Mouse (Mus musculus) monocyte, adult 2 months (primary cell): ENCODE results near the gene Hcrtr1.

ENCODE experiments used
- DNase-seq, 2 experiments: peaks; one replicate each; pipeline ENCODE4 v3.0.0; 2022; ENCODE audit warnings: low spot score in 2 of 2, low read depth in 1 of 2

The Hcrtr1 gene

DNA sequence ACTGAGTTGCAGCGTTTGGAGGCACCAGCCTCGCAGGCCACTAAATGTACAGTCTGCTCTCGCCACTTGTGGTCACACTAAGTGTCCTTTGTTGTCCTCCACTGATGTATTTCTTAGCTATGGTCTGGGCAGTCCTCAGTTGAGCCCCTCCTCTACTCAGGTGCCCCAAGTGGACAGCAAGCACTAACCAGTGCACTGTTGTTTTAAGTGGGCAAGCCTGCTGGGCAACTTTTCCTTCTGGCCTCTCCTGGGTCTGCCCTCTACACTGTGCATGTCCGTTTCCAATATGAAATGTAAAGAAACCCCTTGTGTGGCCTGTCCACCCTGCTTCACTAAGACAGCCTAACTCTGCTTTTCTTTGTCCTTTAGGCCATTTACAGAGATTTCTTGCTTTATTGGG is 15.0 kb downstream of the Hcrtr1 start:
- DNase-seq: no peak

DNA sequence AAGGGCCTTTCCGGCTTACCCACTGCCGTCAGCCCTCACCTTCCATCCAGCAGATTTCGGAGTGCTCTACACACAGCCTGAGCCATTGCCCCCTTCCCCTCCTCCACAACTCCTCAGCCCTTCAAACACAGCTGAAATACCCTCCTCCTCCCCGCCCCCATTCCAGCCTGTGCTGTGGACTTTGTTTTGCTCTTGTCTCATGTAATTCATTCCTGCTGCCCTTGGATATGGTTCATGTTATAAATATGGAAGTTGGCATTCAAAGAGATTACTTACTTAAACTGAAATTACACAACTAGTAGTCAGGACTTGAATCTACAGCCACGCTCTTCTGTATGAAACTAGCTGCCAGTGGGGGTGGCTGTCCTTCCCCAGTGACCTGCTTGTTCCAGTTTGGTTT is 16.1 kb downstream of the Hcrtr1 start:
- DNase-seq: no peak

DNA sequence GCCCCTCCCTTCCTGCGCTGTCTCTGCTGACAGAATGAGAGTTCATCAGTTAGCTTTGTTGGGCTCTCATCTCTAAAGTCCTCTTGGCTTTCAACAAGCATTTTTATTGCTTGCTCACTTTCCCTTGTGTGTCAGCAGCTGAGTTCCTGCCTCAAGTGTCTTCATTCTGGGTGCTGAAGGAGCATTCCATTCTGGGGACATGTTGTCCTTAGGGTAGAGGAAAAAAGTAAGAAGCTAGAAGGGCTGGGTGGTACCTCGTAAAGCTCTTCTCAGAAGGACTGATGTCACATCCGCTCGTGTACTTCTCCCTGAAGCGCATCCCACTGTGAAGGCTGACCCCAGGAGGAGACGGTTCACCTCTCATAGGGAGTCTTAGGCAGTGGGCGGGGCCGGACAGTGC is 17.6 kb downstream of the Hcrtr1 start:
- DNase-seq: no peak

DNA sequence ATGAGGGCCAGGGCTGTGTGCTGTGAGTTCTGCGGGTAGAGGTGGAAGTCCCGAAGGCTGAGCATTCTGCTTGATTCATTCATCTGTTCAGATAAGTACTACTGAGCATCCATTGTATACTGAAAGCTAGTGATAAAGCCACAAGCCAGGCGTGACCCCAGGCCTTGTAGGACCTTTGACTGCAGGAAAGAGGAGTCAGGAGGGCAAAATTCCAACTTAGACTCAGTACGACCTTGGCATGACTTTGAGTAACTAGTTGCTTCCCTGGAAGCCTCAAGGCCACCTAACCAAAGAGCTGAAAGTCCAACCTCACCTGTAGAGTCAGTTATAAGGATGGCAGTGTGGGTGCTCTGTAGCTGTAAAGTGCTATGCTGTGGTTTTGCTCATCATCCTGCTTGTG is 18.4 kb downstream of the Hcrtr1 start:
- no peak for DNase-seq

DNA sequence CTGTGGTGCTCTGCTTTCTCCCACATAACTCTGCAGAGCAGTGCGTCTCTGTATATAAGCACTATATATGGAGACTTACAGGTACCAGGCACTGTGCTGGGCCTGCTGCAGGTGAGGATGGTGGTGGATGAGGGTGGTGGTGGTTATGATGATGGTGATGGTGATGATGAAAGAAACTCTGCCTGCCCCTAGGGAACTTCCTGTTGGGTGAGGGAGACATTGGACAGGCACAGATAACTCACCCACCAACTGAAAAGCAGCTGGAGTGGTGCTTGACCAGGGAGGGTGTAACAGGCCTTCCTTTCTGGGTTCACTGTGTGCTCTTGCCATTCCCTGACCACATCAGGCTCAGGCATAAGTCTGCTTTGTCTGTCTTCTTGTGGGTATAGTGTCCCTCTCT is 26.4 kb downstream of the Hcrtr1 start:
- DNase-seq: no peak

DNA sequence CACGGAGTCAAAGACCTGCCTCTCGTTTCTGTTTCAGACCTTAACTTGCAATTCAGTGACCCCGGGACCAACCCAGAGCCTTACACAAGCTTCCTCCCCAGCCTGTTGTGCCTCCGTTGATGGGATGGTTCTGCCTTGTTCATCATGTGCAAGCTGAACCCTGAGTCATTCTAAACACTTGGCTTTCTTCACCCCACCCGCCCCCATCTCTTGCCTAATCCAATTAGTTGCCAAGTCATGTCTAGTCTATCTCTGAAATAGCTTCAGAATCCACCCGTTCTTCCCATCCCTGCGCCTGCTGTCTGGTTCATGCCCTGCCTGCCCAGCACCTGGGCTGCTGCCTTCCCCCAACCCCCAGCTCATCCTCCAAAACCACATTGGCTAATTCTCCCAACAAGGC is 26.9 kb downstream of the Hcrtr1 start:
- peak; percentile 41 to 57 for DNase-seq

DNA sequence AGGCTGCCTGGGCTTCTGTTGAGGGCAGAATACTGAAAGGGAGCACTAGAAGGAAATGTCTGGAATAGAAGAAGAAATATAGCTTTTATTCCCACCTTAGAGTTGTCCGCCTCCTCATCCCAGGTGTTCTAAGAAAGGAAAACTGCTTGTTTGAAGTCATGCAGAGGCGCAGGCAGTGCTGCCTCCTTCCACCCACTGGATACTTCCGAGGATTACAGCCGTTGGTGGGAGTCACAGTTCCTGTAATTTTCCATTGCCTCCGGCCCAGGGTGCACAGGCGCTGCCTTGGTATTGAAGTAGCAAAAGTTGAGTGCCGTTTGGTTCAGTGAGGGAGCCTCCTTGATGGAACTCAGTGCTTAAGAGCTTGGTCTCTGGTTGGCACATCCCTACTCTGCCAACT is 29.1 kb downstream of the Hcrtr1 start:
- DNase-seq: no peak

DNA sequence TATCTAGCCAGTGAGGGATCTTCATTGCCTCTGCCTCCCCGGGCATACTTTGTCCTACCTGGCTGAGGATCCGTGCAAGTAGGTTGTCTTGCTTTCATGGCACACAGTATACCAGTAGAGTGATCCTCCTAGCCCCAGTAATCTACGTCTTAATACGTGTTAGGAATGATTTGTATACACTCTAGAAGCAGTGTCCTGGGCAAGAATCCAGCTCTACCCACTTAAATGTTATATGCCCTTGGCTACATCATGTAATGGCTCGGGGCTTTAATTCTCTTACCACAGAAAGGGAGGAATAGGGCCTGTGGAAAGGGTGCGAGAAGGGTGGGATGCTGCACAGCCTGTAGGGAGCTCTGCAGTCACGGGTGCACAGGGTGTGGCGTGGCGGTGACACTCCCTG is 29.5 kb downstream of the Hcrtr1 start:
- DNase-seq: no peak

DNA sequence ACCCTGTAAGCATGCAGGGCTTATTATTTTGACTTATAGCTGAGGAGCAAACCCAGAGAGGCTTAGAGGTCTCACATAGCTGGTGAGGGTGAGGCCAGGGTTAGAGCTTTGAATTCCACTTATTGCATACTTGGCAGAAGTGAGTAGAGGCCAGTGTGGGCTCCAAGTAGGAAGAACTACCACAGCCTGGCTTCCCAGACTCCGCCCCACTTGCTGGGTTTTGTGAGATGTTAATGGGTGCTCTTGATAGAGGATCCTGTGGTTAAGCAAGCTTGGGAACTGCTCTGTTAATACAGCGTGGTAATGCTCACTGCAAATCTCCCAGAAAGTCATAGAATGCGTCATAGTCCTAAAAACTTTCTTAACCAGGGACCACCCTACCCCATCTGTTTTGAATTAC is 30.2 kb downstream of the Hcrtr1 start:
- no peak for DNase-seq

DNA sequence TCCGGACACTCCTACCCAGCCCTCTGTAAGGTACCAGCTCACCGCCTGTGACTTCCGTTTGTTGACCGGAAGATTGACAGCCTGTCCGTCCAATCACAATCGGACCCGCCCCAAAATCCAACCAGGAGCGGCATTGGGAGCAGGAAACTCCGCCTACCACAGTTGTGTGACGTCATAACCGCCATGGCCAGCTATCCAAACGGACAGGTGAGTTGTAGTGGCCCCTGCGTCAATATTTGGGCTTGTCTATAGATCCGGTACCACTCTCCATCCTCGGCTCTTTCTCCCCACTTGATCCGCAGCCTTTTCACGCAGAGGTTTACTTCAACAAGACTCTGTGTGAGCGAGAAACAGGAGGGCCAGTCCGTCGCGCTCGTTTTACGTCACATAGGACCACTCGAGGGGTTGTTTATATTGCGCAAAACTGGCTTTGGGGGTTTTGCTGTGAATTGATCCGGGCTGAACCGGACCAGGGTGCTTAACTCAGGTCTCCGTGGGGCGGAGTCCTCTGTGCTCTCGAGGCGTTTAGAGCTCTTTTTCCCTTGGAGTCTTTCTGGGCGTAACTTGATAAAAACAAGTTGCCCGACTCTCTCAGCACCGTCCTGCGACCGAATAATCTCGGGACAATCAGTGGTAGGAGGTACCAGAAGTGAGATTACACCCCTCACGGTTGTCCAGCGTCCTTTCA is 31.6 kb downstream of the Hcrtr1 start:
- peak; percentile 97 to 98 for DNase-seq

DNA sequence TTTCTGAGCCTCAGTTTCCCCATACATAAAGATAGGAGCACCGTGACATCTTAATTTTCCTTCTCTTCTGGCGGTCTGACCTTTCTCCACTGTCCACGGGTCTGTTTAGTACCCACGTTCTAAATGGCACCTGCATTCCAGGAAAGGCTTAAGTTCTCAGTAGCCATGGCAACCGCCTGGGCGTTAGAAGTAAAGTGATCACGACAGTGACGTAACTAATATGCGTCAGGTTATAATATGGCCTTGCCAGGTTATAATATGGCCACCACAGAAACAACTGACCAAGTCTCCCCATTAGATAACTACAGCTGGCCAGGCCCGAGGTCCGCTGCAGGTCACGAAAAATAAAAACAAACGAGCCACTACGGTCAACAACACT is 32.1 kb downstream of the Hcrtr1 start:
- DNase-seq: no peak

DNA sequence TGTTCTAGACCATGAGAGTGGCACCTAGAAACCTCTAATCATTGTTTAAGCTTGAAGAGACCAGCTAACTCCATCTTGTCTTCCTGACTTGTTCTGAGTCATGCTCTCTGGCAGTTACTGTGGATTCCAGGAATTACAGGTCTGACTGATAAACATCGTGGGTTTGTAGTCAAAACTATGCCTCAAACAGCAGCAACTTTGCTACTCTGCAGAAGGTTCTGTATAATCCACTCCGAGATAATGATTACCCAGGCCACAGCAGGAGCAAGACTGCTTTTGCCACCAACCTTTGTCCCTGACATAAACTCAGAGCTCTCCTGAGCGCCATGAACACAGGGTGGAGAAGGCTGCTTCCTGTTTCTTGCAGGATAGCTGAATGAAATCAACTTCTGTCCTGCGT is 34.6 kb downstream of the Hcrtr1 start:
- DNase-seq: no peak

DNA sequence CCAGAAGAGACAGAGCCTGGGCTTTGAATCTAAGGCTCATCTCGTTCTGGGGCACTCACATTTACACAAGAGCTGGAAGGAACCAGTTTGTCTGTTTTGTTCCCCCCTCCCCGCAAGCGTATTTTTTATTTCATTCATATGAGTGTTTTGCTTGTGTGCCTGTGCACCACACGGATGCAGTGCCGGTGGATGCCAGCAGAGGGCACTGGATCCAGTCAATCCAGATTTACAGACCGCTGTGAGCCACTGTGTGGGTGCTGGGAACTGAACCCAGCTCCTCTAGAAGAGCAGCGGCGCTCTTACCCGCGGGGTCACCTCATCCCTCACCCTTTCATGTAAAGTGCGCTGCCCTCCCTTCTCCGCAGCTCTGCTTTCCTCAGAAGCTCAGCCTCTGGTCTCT is 35.5 kb downstream of the Hcrtr1 start:
- no peak for DNase-seq

DNA sequence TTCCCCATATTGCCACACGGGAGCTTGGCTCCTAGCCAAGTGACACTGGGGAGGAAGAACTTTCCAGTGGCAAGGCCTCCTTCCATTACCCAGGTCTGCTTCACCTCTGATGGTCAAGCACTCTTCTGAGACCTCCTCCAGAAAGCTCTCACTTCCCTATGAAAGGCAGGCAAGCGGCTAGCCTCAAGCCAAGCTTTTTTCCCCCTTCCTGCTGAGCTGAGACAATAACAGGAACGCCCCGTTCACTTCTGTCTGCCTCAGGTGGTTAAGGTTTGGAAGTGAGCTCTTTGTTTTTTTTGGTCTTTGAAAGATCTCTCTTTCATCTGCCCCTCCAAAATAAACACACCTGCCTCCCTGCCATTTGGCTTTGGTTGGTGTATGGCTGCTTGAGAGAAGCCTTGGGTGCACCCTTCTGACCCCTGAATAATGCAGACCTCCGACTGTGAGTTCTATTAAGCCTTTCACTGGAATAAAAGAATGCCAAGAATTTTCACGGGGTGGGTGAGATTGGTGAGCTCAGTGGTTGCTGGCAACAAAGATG is 37.0 kb downstream of the Hcrtr1 start, which contains the start of gene Pef1:
Gene Pef1 (plus strand): TSS at position 448 of the 541 bp plus-strand sequence.
- no peak for DNase-seq

DNA sequence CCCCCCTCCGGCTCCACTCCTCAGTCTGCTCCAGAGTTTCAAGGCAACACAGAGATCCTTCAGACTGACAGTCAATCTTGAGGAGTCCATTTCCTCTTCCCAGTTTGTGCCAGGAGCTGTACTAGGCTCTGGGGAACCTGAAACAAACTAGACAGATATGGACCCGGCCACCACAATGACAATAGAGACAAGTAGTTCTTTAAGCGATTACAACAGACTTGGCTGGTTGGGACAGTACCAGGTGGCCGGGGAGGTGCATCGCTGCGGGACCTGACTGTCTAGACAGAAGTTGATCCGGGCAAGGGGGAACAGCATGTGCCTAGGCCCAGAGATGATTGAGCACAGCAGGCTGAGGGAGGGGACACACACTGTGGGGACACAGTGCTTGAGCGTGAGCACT is 38.0 kb downstream of the Hcrtr1 start:
- no peak for DNase-seq

DNA sequence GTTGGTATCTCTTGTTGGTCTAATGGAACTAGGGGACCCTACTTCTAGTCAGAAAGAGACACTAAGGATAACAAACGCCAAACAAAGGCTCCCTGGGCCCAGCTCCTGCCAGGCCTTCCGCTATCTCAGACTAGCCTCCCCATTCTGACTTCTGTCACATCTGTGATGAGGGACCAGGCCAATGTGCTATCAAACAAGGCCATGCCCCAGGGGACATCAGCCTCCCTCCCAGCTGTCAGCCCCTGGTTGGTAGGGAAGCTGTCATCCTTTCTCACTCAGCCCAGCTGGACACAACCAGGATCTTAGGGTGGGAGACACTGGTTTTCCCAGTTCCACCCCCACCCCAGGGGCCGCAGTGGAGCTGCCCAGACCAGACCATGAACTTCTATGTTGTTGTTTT is 44.0 kb downstream of the Hcrtr1 start:
- DNase-seq: no peak

DNA sequence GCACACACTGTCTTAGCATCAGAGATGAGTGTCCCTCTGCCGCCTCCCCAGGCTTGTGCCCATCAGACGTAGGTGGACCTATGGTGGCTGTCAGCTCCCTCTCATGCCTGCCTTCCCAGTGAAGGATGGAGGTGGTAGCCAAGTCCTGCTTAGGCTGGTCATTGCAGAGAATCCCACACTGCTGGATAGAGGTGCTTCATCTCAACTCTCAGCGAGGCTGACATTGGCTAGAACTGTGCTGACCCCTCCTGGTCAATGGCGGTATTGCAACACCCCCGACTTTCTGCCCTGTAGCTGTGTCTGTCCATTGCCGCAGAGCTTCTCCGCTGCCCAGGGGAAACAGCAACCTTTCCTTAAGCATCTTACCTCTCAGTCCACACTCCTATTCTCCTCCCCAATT is 51.9 kb downstream of the Hcrtr1 start:
- DNase-seq: peak; percentile 59 to 84

DNA sequence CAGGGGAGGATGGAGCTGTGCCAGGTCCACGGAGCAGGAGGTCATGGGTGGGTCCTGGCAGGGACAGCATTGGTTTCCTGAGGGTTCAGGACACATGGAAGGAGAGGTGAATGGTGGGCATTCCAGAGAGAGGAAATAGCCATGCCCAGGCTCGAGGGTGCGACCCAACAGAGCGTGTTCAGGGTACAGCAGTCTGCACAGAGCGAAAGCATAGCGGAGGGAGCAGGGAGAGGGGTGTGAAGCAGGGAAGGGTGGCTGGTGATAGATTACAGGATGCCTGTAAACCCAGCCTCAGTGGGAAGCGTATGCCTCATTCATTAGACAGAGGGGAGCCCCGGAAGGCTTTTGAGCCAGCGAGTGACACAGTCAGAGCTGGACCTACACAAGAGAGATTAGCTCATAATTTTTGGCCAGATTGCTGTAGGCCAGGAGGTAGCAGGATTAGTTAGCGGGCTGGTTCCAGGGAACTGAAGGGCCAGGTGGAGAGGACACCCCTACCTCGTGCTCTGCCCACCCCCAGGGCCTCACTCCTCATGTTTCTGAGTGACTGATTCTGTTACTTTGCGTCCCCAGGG is 53.8 kb downstream of the Hcrtr1 start:
- no peak for DNase-seq

DNA sequence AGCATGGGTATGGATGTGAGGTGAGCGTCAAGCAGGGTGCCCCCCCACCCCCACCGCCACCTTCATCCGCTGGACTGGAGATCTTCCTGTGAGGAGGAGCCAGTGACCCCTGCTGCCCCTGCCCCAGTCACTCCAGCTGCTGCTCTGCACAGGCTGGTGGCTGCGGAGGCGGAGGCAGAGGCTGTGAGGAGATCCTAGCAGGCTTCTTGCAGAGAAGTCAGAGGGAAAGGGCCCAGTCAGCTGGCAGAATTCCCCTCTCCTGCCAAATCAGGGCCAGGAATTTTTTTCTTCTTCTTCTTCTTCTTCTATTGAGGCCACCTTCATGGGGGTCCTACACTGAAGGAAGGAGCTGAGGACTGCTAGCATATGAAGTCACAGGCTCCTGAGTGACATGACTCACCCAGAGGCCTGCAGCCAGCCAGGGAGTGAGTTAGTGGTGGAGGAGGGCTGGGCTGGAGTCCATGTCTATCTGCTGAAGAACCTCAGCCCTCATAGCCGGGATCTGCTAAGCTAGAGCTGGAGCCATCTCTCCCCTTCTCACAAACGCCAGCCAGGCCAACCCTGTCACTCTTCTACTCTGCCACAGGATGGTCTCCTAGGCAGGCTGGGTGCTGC is 54.7 kb downstream of the Hcrtr1 start:
- no peak for DNase-seq

DNA sequence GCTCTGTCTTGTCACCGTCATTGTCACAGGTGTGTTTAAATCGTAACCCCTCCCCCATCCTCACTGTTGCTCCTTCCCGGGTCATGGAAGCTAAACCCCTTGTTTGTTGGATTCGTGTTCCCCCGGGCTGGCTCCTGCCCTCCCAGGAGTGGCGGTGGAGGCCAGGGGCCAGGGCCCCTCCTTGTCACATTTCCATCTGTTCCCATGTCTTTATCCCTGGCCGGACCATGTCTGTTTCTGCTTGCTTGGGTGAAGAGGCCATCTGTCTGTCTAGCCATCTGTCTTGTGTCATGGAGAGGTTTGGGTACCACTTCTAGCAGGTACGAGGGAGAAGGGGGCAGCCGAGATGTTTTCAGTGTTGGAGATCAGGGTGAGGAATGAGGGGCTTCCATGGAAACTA is 56.9 kb downstream of the Hcrtr1 start:
- no peak for DNase-seq

DNA sequence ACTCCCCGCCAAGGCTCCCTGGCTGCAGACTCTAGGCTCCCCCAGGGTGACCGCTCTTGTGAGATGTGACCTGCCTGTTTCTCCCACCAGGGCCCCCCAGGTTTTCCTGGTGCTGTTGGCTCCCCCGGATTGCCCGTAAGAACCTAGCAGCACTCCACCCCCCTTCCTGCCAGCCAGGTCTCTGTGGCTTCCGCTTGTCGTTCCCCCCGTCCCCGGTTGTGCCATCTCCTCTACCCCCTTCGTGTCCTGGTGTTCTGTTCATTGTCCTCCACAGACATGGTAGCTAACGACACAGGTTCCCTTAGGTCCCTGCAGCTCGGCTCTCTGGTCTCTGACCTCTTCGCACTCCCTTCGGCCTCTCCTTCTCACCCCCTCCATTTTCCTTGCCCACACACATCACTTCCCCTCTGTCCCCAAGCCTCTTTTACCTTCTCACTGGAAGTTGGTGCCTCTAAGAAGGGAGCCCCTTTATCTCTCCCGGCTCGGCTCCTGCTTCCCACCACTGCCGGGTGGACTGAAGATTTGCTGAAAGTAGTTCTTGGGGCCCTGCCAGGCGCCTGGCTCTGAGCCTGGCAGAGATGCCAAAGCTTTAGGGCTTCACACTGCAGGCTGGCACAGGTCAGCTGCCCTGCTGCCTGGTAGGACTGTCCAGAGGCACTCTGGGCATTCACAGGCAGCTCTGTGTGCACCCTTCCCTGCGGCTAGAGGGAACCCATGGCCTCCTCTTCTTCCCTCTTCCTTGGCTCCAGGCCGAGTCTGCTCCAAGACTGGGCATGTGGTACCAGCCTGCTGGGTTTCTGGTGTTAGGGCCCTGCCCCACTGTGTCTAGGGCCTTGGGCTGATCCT is 57.6 kb downstream of the Hcrtr1 start:
- DNase-seq: no peak
